Mouse (Mus musculus) liver, embryonic 14.5 days (tissue): Measurements from ENCODE around the gene Hist1h1d.

Source experiments
- CTCF ChIP-seq: IDR thresholded peaks from 2 replicates; pipeline ENCODE4 v1.5.1; 2016; ENCODE audit warnings: antibody characterized with exemption, low read depth, control low read depth
- EP300 ChIP-seq: IDR thresholded peaks from 2 replicates; pipeline ENCODE4 v1.6.1; 2016; ENCODE audit warnings: antibody characterized with exemption, low read depth

DNA sequence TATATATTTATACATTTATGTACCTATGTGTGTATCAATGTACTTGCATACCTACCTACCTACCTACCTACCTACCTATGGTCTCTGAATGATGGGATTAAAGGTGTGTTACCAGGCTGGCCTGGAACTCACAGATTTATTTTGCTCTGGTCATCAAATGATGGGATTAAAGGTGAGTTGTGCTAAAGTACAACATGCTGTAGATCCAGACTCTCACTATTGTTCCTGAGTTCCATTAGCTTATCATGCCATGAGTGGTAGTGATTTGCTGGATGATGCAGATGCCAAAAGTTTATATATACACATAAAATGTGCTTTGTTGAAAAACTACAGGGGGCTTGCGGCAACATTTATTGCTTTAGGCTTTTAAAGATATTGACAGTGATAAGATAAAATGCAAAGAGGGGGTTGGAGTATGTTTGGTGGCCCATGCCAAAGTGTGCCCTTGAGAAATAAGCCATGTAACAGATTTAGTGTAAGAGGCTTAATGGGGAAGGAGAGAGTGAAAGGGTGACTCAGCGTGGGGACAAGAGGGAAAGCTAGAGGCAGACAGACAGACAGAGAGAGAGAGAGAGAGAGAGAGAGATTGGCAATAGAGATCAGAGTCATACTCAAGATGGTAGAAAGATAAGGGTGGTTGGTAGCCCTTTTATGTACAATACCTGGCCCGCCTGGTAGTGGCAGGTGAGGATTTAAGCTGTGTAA lies 15.9 kb upstream of the Hist1h1d start:
- TF ChIP-seq CTCF = no peak
- TF ChIP-seq EP300 = no peak
